Mouse (Mus musculus) liver, adult 2 months (tissue): ENCODE data around the gene Lama5.

Source experiments
- CTCF ChIP-seq: fragments of 200-500 bp; IDR thresholded peaks from 2 replicates; pipeline ENCODE4 v1.5.1; 2011; ENCODE audit warnings: low read depth, low read length, control low read depth
- POLR2A ChIP-seq: fragments of 200-500 bp; IDR thresholded peaks from 2 replicates; pipeline ENCODE4 v1.6.1; 2011; ENCODE audit warnings: low read length, control low read depth; ENCODE audit not compliant: insufficient read depth; ENCODE audit errors: extremely low read depth

DNA sequence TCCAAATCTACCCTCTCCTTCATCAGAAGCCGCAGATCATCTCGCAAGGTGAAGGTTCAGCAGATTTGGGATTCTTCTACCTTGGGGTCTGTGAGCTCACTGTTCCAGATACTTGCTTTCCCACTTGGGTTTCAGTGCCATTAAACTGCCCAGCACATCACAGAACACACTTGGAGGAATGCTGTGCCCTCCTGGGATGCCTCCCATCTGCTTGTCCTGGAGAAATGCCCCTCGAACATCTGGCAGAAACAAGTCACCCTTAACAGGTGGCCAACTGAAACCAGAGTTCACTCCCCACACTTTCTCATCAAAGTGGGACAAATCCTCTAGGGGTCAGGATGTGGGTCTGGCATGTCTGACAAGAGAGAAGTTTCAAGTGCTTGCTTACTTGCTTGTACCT is 67.0 kb downstream of the Lama5 start:
- TF ChIP-seq CTCF (no peak), POLR2A (no peak)
